Mouse (Mus musculus) embryonic fibroblast, embryonic 13.5 days (primary cell): ENCODE measurements around the gene Pcsk1. TPM values are rescaled to one million over a fixed set of nuclear protein-coding genes. Genes with fewer than 3 reads are reported as not detected.

Source experiments
- H3K27ac ChIP-seq: 2 replicates; pipeline ENCODE4 v1.5.1; 2012; ENCODE audit warnings: low read length, control low read depth, inconsistent platforms; ENCODE audit not compliant: insufficient read depth
- H3K4me1 ChIP-seq: 2 replicates; pipeline ENCODE4 v1.6.1; 2011; ENCODE audit warnings: low read length; ENCODE audit not compliant: control insufficient read depth, insufficient read depth
- H3K4me3 ChIP-seq: 2 replicates; pipeline ENCODE4 v1.5.1; 2011; ENCODE audit warnings: mild to moderate bottlenecking, control low read depth, low read length; ENCODE audit not compliant: insufficient read depth
- CTCF ChIP-seq: IDR thresholded peaks from 2 replicates; pipeline ENCODE4 v1.5.1; 2011; ENCODE audit warnings: mild to moderate bottlenecking, control low read depth, low read length, moderate library complexity, borderline replicate concordance; ENCODE audit not compliant: insufficient read depth
- POLR2A ChIP-seq: IDR thresholded peaks from 2 replicates; pipeline ENCODE4 v1.6.1; 2011; ENCODE audit warnings: low read depth, mild to moderate bottlenecking, control low read depth, low read length, moderate library complexity
- polyA plus RNA-seq: library from polyadenylated mRNA; stranded (reverse); fragments of >200 nt; gene quantifications from 2 replicates; pipeline ENCODE4 v1.2.4, GENCODE M21; 2011; ENCODE audit warnings: low read depth; ENCODE audit not compliant: missing spikeins, insufficient read length

Pcsk1 gene
- not detected in 2 replicates for polyA plus RNA-seq

DNA sequence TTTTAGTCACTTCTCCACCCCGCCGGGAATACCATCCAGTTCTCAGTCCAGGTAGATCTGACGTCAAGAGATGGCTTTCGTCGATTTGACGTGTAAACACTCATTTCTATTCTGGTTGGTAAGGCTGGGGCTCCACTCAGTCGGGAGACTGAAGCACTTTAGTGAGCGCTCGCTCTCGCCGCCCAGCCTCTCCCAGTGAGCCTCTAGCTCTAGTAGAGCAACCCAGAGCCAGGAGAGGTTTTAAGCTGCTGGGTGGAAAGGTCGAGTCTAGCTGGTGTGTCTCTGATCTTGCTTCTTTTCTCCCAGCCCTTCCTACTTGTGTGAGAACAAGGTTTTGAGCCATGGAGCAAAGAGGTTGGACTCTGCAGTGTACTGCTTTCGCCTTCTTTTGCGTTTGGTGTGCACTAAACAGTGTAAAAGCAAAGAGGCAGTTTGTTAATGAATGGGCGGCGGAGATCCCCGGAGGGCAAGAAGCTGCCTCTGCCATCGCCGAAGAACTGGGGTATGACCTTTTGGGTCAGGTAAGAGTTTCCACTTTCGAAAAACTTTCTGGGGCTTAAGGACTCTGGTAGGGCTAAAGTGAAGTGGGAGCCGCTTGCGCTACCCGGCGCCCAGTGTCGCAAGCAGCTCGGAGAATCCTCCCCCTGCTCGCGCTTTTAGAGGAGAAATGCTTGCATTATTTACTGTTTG lies at the start of gene Pcsk1:
Gene Pcsk1 (plus strand): TSS at position 106 of the 690 bp plus-strand sequence.
- Histone ChIP-seq H3K27ac (no peak within 1 kb of the TSS), H3K4me1 (no peaks in the 10 kb centered on the region), H3K4me3 (peak within 1 kb of the TSS; percentile 46)
- TF ChIP-seq CTCF, result no peak

DNA sequence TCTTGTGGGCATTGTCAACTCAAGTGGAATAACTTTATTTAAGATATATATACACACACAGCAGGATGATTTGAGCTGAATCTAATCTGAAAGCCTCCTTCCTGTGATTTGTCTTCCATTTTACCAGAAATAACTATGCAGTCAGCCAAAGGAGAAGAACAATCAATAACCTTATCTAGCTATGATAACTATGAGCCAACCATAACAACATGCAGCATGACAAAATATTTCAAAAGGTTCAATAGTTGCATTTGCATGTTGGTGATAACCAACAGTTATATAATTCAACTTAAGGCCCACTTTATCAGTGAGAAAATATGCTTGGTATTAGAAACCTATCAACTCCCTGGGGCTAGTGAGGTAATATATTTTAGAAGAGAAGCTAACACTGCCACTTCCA lies 30.8 kb upstream of the Pcsk1 start:
- Histone ChIP-seq H3K4me3 (no peak overlapping the region), H3K4me1 (no peaks in the 10 kb centered on the region), H3K27ac (no peak overlapping the region)
- TF ChIP-seq POLR2A (no peak), CTCF (no peak)

DNA sequence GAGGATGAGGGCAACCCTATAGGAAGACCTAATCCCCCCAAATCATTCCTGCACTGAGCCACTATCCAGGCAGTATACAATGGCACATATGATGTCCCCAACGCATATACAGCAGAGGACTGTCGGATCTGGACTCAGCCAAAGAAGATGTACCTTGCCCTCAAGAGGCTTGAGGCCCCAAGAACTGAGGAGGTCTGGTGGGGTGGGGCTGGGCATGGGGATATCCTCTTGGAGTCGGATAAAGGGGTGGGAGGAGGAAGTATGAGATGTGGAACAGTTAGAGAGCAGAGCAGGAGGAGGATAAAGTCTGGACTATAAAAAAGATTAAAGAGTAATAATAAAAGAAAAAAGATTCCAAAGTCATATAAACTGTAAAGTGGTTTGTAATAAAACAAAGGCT lies 25.7 kb upstream of the Pcsk1 start:
- TF ChIP-seq CTCF, result no peak
- TF ChIP-seq POLR2A, result no peak
- H3K4me3 ChIP-seq, result no peak overlapping the region
- H3K4me1 ChIP-seq, result no peaks in the 10 kb centered on the region
- H3K27ac ChIP-seq, result no peak overlapping the region

DNA sequence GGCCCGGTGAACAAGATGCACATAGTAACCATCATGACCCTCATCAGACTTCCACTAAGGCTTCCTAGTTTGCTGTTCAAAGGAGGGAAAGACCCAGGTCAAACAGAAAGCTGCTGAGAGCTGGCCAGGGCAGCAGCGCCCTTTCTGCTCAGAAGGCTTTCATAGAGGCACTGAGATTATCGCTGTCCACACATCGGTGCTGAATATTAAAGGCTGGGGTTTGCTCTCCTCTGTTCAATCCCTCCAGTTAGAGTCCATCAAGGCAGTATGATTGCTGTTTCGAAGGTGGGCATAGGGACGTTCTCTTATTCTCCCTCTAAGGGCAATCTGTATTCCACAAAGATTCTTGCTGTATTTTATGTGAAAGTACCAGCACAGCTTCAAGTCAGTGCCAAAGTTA lies 1.0 kb upstream of the Pcsk1 start:
- no peak overlapping the region for H3K4me3 ChIP-seq
- no peak overlapping the region for H3K27ac ChIP-seq
- H3K4me1 ChIP-seq, result no peaks in the 10 kb centered on the region
- TF ChIP-seq POLR2A (no peak), CTCF (no peak)

DNA sequence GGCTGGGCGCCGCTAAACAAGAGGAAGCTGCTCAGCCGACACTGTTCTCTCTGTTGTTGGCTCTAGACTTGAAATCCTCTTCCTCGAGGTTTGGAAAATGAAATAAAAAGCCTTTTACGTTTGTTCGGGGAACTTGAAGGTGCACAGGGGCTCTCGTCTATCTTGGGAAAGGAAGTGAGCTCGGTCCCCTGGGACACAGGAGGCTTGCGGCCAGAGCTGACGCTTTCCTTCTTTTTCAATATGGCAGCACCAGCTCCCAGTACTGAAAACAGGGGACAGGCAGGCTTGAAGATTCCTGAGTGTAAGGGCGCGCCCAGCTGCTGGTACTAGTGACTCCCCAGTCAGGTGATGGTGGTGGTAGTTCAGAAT lies 769 bp downstream of the Pcsk1 start:
- Histone ChIP-seq H3K27ac (no peak overlapping the region), H3K4me1 (no peaks in the 10 kb centered on the region), H3K4me3 (peak overlapping the region; percentile 46)
- TF ChIP-seq POLR2A (no peak), CTCF (no peak)

DNA sequence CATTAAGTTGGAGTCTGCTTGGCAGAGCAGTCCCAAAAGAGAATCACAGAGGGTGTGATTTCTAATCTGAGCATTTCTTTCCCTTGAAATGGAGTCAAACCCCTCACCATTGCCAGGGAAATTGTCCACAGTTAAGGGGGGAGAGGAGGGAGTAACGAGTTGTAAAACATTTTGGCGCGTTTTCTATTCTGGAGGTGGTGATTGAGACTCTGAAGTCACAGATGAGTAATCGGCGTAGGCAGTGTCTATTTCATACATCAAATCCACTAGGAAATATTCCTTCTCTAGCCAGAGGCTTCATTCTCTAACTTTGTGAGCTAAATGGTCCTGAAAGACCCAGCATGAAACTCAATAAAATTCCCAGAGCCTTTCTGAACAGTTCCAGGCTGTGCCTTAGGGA lies 1.4 kb downstream of the Pcsk1 start:
- H3K4me1 ChIP-seq, result no peaks in the 10 kb centered on the region
- no peak overlapping the region for H3K27ac ChIP-seq
- TF ChIP-seq POLR2A (no peak), CTCF (no peak)
- H3K4me3 ChIP-seq, result no peak overlapping the region

DNA sequence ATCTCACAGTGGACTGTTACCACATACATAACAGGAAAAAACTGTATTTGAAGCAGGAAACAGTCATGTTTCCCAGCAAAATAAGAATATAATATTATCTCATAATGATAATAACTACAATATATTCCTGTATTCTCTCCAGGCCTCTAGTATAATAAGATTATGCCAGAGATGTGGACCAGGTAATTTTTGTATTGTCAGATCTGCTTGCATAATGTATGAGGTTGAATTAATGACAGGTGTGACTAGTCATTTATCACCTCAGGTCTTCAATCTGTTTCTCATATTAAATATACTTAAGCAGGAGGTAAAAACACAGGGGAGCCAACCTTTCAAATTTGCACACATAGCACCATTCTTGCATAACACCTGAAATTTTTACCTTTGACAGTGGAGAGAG lies 5.9 kb downstream of the Pcsk1 start:
- H3K27ac ChIP-seq, result no peak overlapping the region
- no peak for TF ChIP-seq CTCF
- TF ChIP-seq POLR2A, result no peak
- H3K4me3 ChIP-seq, result no peak overlapping the region
- no peaks in the 10 kb centered on the region for H3K4me1 ChIP-seq

DNA sequence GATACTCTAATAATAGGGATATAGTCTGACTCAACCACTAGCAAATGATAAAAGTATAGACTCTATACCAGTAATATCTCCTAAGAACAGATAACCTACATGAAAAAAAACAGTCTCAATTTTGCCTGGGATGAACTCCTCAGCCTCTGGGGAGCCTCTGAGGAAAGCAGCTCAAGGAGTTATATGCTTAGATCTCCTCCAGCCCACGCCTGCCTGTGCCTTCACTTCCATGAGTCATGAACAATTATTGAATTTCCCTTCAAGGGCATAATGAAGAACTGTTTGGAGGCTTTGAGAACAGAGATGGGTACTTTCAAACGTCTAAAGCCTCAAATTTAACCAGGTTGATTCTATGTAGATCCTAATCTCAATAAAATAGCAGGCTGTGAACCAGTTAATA lies 23.5 kb downstream of the Pcsk1 start:
- H3K4me1 ChIP-seq, result no peaks in the 10 kb centered on the region
- TF ChIP-seq CTCF (no peak), POLR2A (no peak)
- no peak overlapping the region for H3K4me3 ChIP-seq
- no peak overlapping the region for H3K27ac ChIP-seq

DNA sequence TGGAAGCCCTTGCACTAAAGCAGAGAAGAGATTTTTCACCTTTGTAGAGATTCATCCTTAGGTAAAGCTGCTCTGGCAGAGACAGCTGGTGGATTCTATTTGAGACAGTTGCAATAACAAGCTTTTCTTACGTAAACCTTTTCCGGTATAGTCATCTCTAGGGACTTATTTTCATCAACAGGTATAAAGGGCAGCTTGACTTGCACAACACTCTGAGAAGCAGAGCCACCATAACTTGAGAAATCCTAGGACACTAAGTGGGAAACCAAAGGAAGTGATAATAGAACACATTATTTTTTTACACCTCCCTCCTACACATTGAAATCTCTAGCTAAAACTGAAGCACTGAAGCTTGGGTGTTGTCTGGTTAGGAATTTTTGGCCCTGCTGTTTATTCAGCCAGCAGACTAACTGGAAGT lies 24.4 kb downstream of the Pcsk1 start:
- no peak for TF ChIP-seq POLR2A
- TF ChIP-seq CTCF, result no peak
- H3K4me3 ChIP-seq, result no peak overlapping the region
- no peak overlapping the region for H3K27ac ChIP-seq
- no peaks in the 10 kb centered on the region for H3K4me1 ChIP-seq

DNA sequence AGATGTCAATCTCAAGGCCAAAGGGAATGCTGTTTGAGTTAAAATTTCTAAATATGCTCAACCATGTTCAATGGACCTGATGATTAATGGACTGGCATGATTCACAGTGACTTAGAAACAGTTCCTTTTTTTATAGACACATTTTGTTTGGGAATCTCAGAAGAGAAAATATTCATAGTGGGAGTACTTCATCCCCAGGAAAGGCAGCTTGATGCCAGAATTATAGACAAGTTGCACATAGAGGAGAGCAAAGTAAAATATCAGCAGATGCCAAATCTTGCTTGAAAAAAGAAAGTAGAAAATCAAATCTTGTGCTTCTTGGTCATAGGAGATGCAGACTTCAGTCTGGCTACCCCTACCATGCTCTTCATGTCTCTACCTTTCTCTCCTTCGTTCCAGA lies 25.2 kb downstream of the Pcsk1 start:
- Histone ChIP-seq H3K4me1 (no peaks in the 10 kb centered on the region), H3K4me3 (no peak overlapping the region), H3K27ac (no peak overlapping the region)
- no peak for TF ChIP-seq CTCF

DNA sequence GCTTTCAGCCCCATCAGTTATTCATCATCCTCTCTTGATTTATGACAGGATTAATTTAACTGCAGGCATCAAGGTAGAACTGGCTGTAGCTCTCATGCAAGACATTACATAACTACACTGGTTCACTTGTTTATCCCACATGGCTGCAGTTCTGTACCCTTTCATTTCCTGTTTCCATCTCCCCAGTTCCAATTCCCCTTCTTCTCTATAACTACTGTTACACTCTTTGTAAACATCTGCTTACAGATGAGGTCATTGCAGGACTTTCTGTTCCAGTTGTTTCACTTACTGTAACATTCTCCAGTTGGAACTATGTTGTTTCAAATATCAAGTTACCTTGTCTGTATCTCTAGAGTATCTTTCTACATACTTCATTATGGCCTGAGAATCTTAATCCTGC lies 46.2 kb downstream of the Pcsk1 start:
- Histone ChIP-seq H3K4me3 (no peak overlapping the region), H3K27ac (no peak overlapping the region), H3K4me1 (no peaks in the 10 kb centered on the region)
- TF ChIP-seq POLR2A (no peak), CTCF (no peak)
